Mouse (Mus musculus): Measurements from ENCODE around the gene Pold2.

GRCm38 (mm10) chr11:5834506-5834905, 43.6 kb downstream of the Pold2 start:
- TF ChIP-seq POLR2A (IDR thresholded peaks at IDR 0.05; ENCODE audit: low read depth, low read length) (no peak), ZC3H11A (IDR thresholded peaks at IDR 0.05; ENCODE audit: low read depth, low read length) (no peak), ZNF384 (IDR thresholded peaks at IDR 0.05; ENCODE audit: low read depth, low read length) (no peak), EP300 (IDR thresholded peaks at IDR 0.05; ENCODE audit: low read length) (no peak), JUND (conservative IDR thresholded peaks at IDR 0.05; ENCODE audit: low read depth, low read length) (no peak), NELFE (IDR thresholded peaks at IDR 0.05; ENCODE audit: low read depth, low read length) (no peak)
